In genomic region chr4:88238351-88238750, GRCm38 (mm10) we compare ENCODE assay signal across 13 mouse cellular contexts.
A peak's percentile ranks its signal among the peaks of the same experiment; 100 is the strongest.
DNase-seq lines count a peak whose midpoint lies in the region; ATAC-seq and TF ChIP-seq lines count a peak whose summit lies in the region.
"Had no signal": no experiment of that assay in that cellular context is flagged by ENCODE, and none has a peak within 500 bp of the region (broad histone marks: within the 10 kb centered on the region; RNA-seq: fewer than 3 reads in every experiment).

No protein-coding gene starts in this region.

- 30% methylated on average over 7 of the region's 7 CpGs for WGBS in neural tube, embryonic 11.5 days
- 34% methylated on average over 7 of the region's 7 CpGs for WGBS in hindbrain, embryonic 12.5 days
- 19% methylated on average over 7 of the region's 7 CpGs for WGBS in midbrain, postnatal 0 days

- ATAC-seq in neural tube, embryonic 11.5 days (ENCODE audit: insufficient read depth, low FRiP score, low TSS enrichment) = no peak
- no peak for ATAC-seq in hindbrain, embryonic 12.5 days (ENCODE audit: low FRiP score)
- ATAC-seq in midbrain, postnatal 0 days (ENCODE audit: low FRiP score) = no peak
- ATAC-seq: Patski had no signal

- DNase-seq in cerebellum, postnatal 25 days = peak; percentile 36 to 38
- DNase-seq in cerebellum, adult 11 months = no peak
- peak; percentile 31 for DNase-seq in neural tube, embryonic 11.5 days (ENCODE audit: low spot score)
- no peak for DNase-seq in neural tube, embryonic 10.5 days (ENCODE audit: extremely low spot score, low spot score)
- peak; percentile 17 for DNase-seq in midbrain, postnatal 0 days (ENCODE audit: low spot score)
- no peak for DNase-seq in thymus, postnatal 10 days (ENCODE audit: low spot score in 2 of 2)
- no peak for DNase-seq in ovary, postnatal 14 days (ENCODE audit: low spot score)
- DNase-seq: heart, adult 2 months; heart, postnatal 36 days; kidney, postnatal 14 days; thymus, postnatal 36 days had no signal

- H3K4me2 ChIP-seq in neural tube, embryonic 11.5 days (ENCODE audit: low read depth) = no peak overlapping the region
- no peak overlapping the region for H3K4me2 ChIP-seq in hindbrain, embryonic 12.5 days (replicated peaks)
- no peak overlapping the region; the same call in 1 of the 2 replicates for H3K4me2 ChIP-seq in midbrain, postnatal 0 days (ENCODE audit: low read depth, low read length, poor library complexity, severe bottlenecking)

- H3K36me3 ChIP-seq in neural tube, embryonic 11.5 days (ENCODE audit: control insufficient read depth, insufficient read depth, low read length) = no peaks in the 10 kb centered on the region
- no peaks in the 10 kb centered on the region for H3K36me3 ChIP-seq in hindbrain, embryonic 12.5 days
- no peaks in the 10 kb centered on the region for H3K36me3 ChIP-seq in midbrain, postnatal 0 days (ENCODE audit: insufficient read depth, low read length)

- no peak for TF ChIP-seq CTCF in midbrain, postnatal 0 days (IDR thresholded peaks at IDR 0.05)

- H3K9me3 ChIP-seq in neural tube, embryonic 11.5 days (ENCODE audit: control insufficient read depth, low read length) = no peaks in the 10 kb centered on the region
- no peaks in the 10 kb centered on the region for H3K9me3 ChIP-seq in hindbrain, embryonic 12.5 days (replicated peaks)
- H3K9me3 ChIP-seq in midbrain, postnatal 0 days (ENCODE audit: low read length) = no peaks in the 10 kb centered on the region

- H3K4me1 ChIP-seq in neural tube, embryonic 11.5 days (ENCODE audit: control insufficient read depth, insufficient read depth, low read length) = peaks cover 14% of the 10 kb centered on the region
- peaks cover 17% of the 10 kb centered on the region for H3K4me1 ChIP-seq in hindbrain, embryonic 12.5 days
- H3K4me1 ChIP-seq in midbrain, postnatal 0 days (ENCODE audit: insufficient read depth, low read length) = 0 out of 2 replicates have a peak, but pooled peaks cover 4% of the 10 kb centered on the region

- H3K27me3 ChIP-seq in neural tube, embryonic 11.5 days (ENCODE audit: control insufficient read depth, insufficient read depth, low read length) = no peaks in the 10 kb centered on the region
- no peaks in the 10 kb centered on the region for H3K27me3 ChIP-seq in hindbrain, embryonic 12.5 days
- no peaks in the 10 kb centered on the region for H3K27me3 ChIP-seq in midbrain, postnatal 0 days (ENCODE audit: insufficient read depth, low read length)
- H3K27me3 ChIP-seq: Patski had no signal

- no peak overlapping the region for H3K9ac ChIP-seq in neural tube, embryonic 11.5 days (ENCODE audit: low read length)
- no peak overlapping the region for H3K9ac ChIP-seq in hindbrain, embryonic 12.5 days
- H3K9ac ChIP-seq in midbrain, postnatal 0 days (replicated peaks; ENCODE audit: low read length, poor library complexity, severe bottlenecking) = no peak overlapping the region

- no peak overlapping the region for H3K27ac ChIP-seq in neural tube, embryonic 11.5 days (ENCODE audit: low read depth, low read length)
- 0 out of 2 replicates have a peak overlapping the region, but pooled peaks have one; percentile 35 for H3K27ac ChIP-seq in hindbrain, embryonic 12.5 days
- no peak overlapping the region for H3K27ac ChIP-seq in midbrain, postnatal 0 days (ENCODE audit: low read depth, low read length)
- H3K27ac ChIP-seq: heart, adult 2 months had no signal

- no peak overlapping the region for H3K4me3 ChIP-seq in neural tube, embryonic 11.5 days (ENCODE audit: low read depth, low read length)
- no peak overlapping the region for H3K4me3 ChIP-seq in hindbrain, embryonic 12.5 days
- H3K4me3 ChIP-seq in midbrain, postnatal 0 days (ENCODE audit: low read depth, low read length) = no peak overlapping the region
- H3K4me3 ChIP-seq: heart, adult 2 months had no signal

Comparison
In these comparisons a context has a peak if more than half of its experiments do, and no peak if none do; other contexts are left out.
1. DNase-seq: peak in cerebellum, postnatal 25 days (2 of 2), neural tube, embryonic 11.5 days (single experiment) and midbrain, postnatal 0 days (single experiment); none in cerebellum, adult 11 months (single experiment), neural tube, embryonic 10.5 days (single experiment), thymus, postnatal 10 days (0 of 2) and ovary, postnatal 14 days (single experiment).